Mouse (Mus musculus) liver, adult 2 months (tissue): ENCODE data around the gene Tekt3.

ENCODE experiments used
- CTCF ChIP-seq: fragments of 200-500 bp; IDR thresholded peaks from 2 replicates; pipeline ENCODE4 v1.5.1; 2011; ENCODE audit warnings: low read depth, low read length, control low read depth
- POLR2A ChIP-seq: fragments of 200-500 bp; IDR thresholded peaks from 2 replicates; pipeline ENCODE4 v1.6.1; 2011; ENCODE audit warnings: low read length, control low read depth; ENCODE audit not compliant: insufficient read depth; ENCODE audit errors: extremely low read depth

DNA sequence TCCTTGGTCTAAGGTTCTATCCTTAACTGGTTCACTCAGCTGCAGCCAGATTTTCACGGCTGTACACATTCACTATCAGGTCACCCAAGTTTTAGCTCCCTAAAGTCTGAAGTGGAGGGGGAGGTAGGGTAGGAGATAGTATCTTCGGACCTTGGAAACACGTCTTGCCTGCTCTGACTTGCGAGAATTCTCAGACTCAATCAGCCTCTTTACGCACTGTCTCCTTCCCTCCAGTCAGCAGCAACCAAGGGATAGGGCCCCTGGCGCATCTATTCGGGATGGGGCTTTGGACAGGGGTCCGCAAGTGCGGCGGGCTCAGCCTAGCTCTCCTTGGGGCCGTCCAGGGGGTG is 70.7 kb downstream of the Tekt3 start:
- TF ChIP-seq CTCF (no peak), POLR2A (no peak)
